Mouse (Mus musculus) kidney, adult 2 months (tissue): ENCODE results near the gene Bdp1.

Experiments used
- CTCF ChIP-seq: fragments of 200-500 bp; conservative IDR thresholded peaks from 2 replicates; pipeline ENCODE4 v1.5.1; 2011; ENCODE audit warnings: low read depth, mild to moderate bottlenecking, control low read depth, low read length, moderate library complexity, mixed read lengths; ENCODE audit not compliant: insufficient read depth, insufficient read length
- POLR2A ChIP-seq: fragments of 200-500 bp; IDR thresholded peaks from one replicate; pipeline ENCODE4 v1.6.1; 2011; ENCODE audit warnings: low read depth, low read length, control low read depth

DNA sequence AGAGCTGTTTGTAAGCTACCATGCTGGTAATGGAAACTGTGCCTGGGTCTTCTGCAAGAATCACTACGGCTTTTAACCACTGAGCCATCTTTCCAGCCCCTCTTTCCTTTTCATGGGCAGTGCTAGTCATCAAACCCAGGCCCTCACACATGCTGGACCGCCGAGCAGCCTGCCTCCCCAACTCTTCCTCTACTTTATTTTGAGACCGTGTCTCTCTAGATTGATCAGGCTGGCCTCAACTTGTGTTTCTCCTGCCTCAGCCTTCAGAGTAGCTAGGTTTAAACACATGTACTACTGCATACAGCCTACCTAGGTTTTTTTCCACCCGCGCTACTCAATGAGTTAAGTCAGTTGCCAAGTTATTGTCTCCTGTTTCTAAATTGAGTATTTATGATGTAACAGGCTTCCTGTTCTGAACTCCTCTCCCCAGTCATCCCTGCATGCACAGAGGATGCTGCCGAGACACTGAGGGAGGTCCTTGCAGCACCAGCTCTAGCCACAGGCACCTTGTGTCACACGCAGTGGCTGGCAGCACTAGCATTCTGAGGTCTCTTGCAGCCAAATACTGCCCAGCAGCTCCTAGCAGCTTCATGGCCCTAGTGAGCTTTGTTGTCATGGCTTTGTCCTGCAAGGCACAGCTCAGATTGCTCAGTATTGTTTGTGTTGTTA lies 37.9 kb upstream of the Bdp1 start:
- TF ChIP-seq CTCF (no peak), POLR2A (no peak)
